Mouse (Mus musculus): ENCODE data around the gene Serpinb12. TPM values are rescaled to one million over a fixed set of nuclear protein-coding genes. Genes with fewer than 3 reads are reported as not detected.

The Serpinb12 gene
- polyA plus RNA-seq, 1 experiment from 2014 or later = 10.3 TPM

DNA sequence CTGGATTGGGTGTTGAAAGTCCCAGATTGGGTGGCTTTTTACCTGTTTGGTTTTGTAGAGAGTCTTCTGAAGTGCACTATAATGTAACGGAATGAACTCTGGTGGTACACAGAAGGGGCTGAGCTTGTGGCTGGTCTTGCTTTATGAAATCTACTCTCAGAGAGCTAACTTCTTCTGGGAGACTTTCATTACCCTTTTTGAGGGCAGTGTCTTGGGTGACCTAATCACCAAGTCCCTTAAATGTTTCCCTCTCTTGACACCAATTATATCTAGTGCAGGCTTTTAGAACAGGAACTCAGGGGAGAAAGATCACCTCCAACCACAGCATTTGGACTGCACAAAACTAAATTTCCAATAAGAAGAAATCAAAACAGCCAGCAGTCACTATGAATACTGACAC, 48.8 kb downstream of the Serpinb12 start:
- WGBS = 100% methylated on average over 1 of the region's 1 CpGs

DNA sequence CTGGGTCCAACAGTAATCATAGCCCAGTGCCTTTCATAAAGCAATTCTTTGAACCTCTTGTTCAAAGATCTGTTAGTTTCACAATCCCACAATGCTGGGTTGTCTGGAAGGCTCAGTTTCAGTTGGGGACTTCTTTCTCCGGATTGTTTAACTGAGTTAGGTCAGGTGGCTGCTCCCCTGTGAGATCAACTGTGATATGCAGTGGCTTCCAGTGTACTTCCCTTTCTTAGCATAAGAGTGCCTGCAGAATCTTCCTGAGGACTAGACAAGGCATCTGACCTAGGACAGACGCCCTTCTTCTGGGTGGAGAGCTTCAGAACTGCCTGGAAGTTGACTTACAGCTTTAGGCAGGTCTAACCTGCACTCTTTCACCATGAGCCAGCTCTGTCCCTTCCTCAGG, 49.6 kb downstream of the Serpinb12 start:
- no peak for DNase-seq (ENCODE audit: low spot score)
- no peak overlapping the region for H3K4me3 ChIP-seq (ENCODE audit: low read depth, low read length)
- WGBS = 58% methylated on average over 2 of the region's 2 CpGs
- ATAC-seq (ENCODE audit: low read depth) = no peak
- no peaks in the 10 kb centered on the region for H3K4me1 ChIP-seq (ENCODE audit: control insufficient read depth, insufficient read depth, low read length)
- H3K9ac ChIP-seq (ENCODE audit: low read depth, low read length) = no peak overlapping the region
- no peak overlapping the region for H3K4me2 ChIP-seq (ENCODE audit: low read depth, low read length)
- no peaks in the 10 kb centered on the region for H3K27me3 ChIP-seq (replicated peaks; ENCODE audit: control insufficient read depth, insufficient read depth, low read length)
- H3K27ac ChIP-seq (replicated peaks; ENCODE audit: low read depth, low read length) = no peak overlapping the region
- H3K36me3 ChIP-seq (ENCODE audit: control insufficient read depth, insufficient read depth, low read length) = no peaks in the 10 kb centered on the region
- H3K9me3 ChIP-seq (ENCODE audit: control insufficient read depth, low read length) = no peaks in the 10 kb centered on the region

More for the DNA sequence above, 48.8 kb downstream of the Serpinb12 start:
- H3K27me3 ChIP-seq (replicated peaks; ENCODE audit: control insufficient read depth, insufficient read depth, low read length) = no peaks in the 10 kb centered on the region
- H3K4me2 ChIP-seq (ENCODE audit: low read depth, low read length) = no peak overlapping the region
- no peak overlapping the region for H3K9ac ChIP-seq (ENCODE audit: low read depth, low read length)
- no peaks in the 10 kb centered on the region for H3K4me1 ChIP-seq (ENCODE audit: control insufficient read depth, insufficient read depth, low read length)
- H3K4me3 ChIP-seq (ENCODE audit: low read depth, low read length) = no peak overlapping the region
- ATAC-seq (ENCODE audit: low read depth) (no peak), DNase-seq (ENCODE audit: low spot score) (no peak)
- H3K36me3 ChIP-seq (ENCODE audit: control insufficient read depth, insufficient read depth, low read length) = no peaks in the 10 kb centered on the region
- H3K27ac ChIP-seq (replicated peaks; ENCODE audit: low read depth, low read length) = no peak overlapping the region
- no peaks in the 10 kb centered on the region for H3K9me3 ChIP-seq (ENCODE audit: control insufficient read depth, low read length)

DNA sequence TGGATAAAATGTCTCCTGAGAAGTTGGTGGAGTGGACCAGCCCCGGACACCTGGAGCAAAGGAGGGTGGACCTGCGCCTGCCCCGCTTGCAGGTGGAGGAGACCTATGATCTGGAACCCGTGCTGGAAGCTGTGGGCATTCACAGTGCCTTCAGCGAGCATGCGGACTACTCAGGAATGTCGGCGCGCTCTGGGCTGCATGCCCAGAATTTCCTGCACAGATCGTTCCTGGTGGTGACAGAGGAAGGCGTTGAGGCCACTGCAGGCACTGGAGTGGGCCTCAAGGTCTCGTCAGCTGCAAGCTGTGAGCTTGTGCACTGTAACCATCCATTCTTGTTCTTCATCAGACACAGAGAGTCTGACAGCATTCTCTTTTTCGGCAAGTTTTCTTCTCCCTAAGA, 66.2 kb downstream of the Serpinb12 start:
- peak; percentile 67 for DNase-seq (ENCODE audit: low spot score)
- H3K4me2 ChIP-seq (ENCODE audit: low read depth, low read length) = no peak overlapping the region
- H3K9me3 ChIP-seq (ENCODE audit: control insufficient read depth, low read length) = no peaks in the 10 kb centered on the region
- no peak overlapping the region for H3K9ac ChIP-seq (ENCODE audit: low read depth, low read length)
- peak; percentile 65; the same call in 1 of the 2 replicates for ATAC-seq (ENCODE audit: low read depth)
- H3K36me3 ChIP-seq (ENCODE audit: control insufficient read depth, insufficient read depth, low read length) = no peaks in the 10 kb centered on the region
- H3K4me1 ChIP-seq (ENCODE audit: control insufficient read depth, insufficient read depth, low read length) = 0 out of 2 replicates have a peak, but pooled peaks cover 3% of the 10 kb centered on the region
- no peak overlapping the region for H3K27ac ChIP-seq (replicated peaks; ENCODE audit: low read depth, low read length)
- 60% methylated on average over 13 of the region's 13 CpGs for WGBS
- H3K27me3 ChIP-seq (replicated peaks; ENCODE audit: control insufficient read depth, insufficient read depth, low read length) = no peaks in the 10 kb centered on the region
- no peak overlapping the region for H3K4me3 ChIP-seq (ENCODE audit: low read depth, low read length)

DNA sequence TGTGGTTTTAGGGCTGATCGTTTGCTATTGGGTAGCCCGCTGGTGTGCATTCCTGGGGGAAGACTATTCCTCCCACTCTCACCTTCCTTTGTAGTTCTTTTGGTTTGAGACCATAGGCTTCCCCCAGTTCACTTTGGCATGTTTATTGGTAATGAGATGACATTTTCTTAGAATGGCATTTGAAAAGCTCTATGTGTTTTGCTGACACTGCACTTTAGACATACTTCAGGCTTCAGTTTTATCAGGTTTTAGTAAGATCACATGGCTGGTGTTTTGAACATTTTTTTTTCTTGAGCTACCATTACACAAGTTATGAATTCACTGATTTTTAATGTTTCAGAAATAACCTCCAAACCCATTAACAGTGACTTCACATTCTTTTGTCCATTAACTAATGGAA, 67.5 kb downstream of the Serpinb12 start:
- Histone ChIP-seq H3K9ac (ENCODE audit: low read depth, low read length) (no peak overlapping the region), H3K9me3 (ENCODE audit: control insufficient read depth, low read length) (no peaks in the 10 kb centered on the region), H3K4me3 (ENCODE audit: low read depth, low read length) (no peak overlapping the region), H3K4me1 (ENCODE audit: control insufficient read depth, insufficient read depth, low read length) (0 out of 2 replicates have a peak, but pooled peaks cover 3% of the 10 kb centered on the region), H3K36me3 (ENCODE audit: control insufficient read depth, insufficient read depth, low read length) (no peaks in the 10 kb centered on the region), H3K27ac (replicated peaks; ENCODE audit: low read depth, low read length) (no peak overlapping the region), H3K27me3 (replicated peaks; ENCODE audit: control insufficient read depth, insufficient read depth, low read length) (no peaks in the 10 kb centered on the region), H3K4me2 (ENCODE audit: low read depth, low read length) (no peak overlapping the region)
- 68% methylated on average over 2 of the region's 2 CpGs for WGBS
- DNase-seq (ENCODE audit: low spot score) = no peak
- ATAC-seq (ENCODE audit: low read depth) = no peak

DNA sequence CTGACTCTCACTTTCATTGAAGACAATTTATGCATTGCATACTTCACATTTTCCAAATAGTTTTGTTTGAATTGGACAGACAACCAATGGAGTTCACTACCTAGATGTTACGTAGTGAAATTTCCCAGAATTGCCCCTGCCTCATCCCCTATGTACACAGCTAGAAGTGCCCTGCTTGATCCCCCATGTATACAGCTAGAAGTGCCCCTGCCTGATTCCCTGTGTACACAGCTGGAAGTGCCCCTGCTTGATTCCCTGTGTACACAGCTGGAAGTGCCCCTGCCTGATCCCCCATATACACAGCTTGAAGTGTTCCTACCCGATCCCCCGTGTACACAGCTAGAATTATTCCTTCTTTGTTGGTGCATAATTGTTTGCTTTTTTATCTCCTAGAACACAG, 72.1 kb downstream of the Serpinb12 start:
- H3K4me2 ChIP-seq (ENCODE audit: low read depth, low read length) = no peak overlapping the region
- H3K36me3 ChIP-seq (ENCODE audit: control insufficient read depth, insufficient read depth, low read length) = no peaks in the 10 kb centered on the region
- no peaks in the 10 kb centered on the region for H3K9me3 ChIP-seq (ENCODE audit: control insufficient read depth, low read length)
- 54% methylated on average over 3 of the region's 3 CpGs for WGBS
- H3K4me3 ChIP-seq (ENCODE audit: low read depth, low read length) = no peak overlapping the region
- ATAC-seq (ENCODE audit: low read depth) (no peak), DNase-seq (ENCODE audit: low spot score) (no peak)
- no peak overlapping the region for H3K27ac ChIP-seq (replicated peaks; ENCODE audit: low read depth, low read length)
- no peaks in the 10 kb centered on the region for H3K27me3 ChIP-seq (replicated peaks; ENCODE audit: control insufficient read depth, insufficient read depth, low read length)
- H3K4me1 ChIP-seq (ENCODE audit: control insufficient read depth, insufficient read depth, low read length) = no peaks in the 10 kb centered on the region
- H3K9ac ChIP-seq (ENCODE audit: low read depth, low read length) = no peak overlapping the region

Other genes starting within 250 kb of the Serpinb12 start
- 11.1 and 11.8 TPM in 2 replicates for gene Bcl2, start 220.2 kb upstream of the Serpinb12 start, polyA plus RNA-seq (2014; fragmentation: Nextera tagmentation; extraction: Ambion mirVana)
- 13.4 and 15.6 TPM in 2 replicates for gene Kdsr, start 174.7 kb upstream of the Serpinb12 start, polyA plus RNA-seq (2014; fragmentation: Nextera tagmentation; extraction: Ambion mirVana)
- 54.9 and 64.5 TPM in 2 replicates for gene Vps4b, start 137.7 kb upstream of the Serpinb12 start, polyA plus RNA-seq (2014; fragmentation: Nextera tagmentation; extraction: Ambion mirVana)
- 21.5 and 33.9 TPM in 2 replicates for gene Serpinb5, start 73.3 kb upstream of the Serpinb12 start, polyA plus RNA-seq (2014; fragmentation: Nextera tagmentation; extraction: Ambion mirVana)
- gene Serpinb13, start 46.5 kb downstream of the Serpinb12 start, polyA plus RNA-seq (2014; fragmentation: Nextera tagmentation; extraction: Ambion mirVana) = not detected in 2 replicates
- gene Serpinb3a, start 117.9 kb downstream of the Serpinb12 start, polyA plus RNA-seq (2014; fragmentation: Nextera tagmentation; extraction: Ambion mirVana) = 11.2 and 13.9 TPM in 2 replicates
- not detected in 2 replicates for gene Serpinb3d, start 149.1 kb downstream of the Serpinb12 start, polyA plus RNA-seq (2014; fragmentation: Nextera tagmentation; extraction: Ambion mirVana)

Data from embryonic facial prominence, embryonic 14.5 days (tissue).